Mouse (Mus musculus) neural tube, embryonic 11.5 days (tissue): Measurements from ENCODE around the gene Pax7. TPM values are rescaled to one million over a fixed set of nuclear protein-coding genes. Genes with fewer than 3 reads are reported as not detected.
A peak's percentile ranks its signal among the peaks of the same experiment; 100 is the strongest.

Source experiments
- ATAC-seq: fragments of 200-750 bp; cut with Nextera tagmentation; 2 replicates; pipeline ENCODE4 v1.8.0; 2017; ENCODE audit warnings: moderate number of reproducible peaks, mild to moderate bottlenecking, moderate TSS enrichment, moderate library complexity; ENCODE audit not compliant: insufficient read depth, low FRiP score, low TSS enrichment
- DNase-seq: peaks from one replicate; pipeline ENCODE4 v3.0.0-alpha.2; 2015; ENCODE audit warnings: low spot score
- H3K27ac ChIP-seq: fragments of 300-500 bp; sonication (generic); 2 replicates; pipeline ENCODE4 v1.5.1; 2014; ENCODE audit warnings: low read depth, mild to moderate bottlenecking, low read length
- H3K27me3 ChIP-seq: fragments of 300-500 bp; sonication (generic); 2 replicates; pipeline ENCODE4 v1.6.1; 2014; ENCODE audit warnings: mild to moderate bottlenecking, low read length, mixed read lengths; ENCODE audit not compliant: control insufficient read depth, insufficient read depth
- H3K36me3 ChIP-seq: fragments of 300-500 bp; sonication (generic); 2 replicates; pipeline ENCODE4 v1.6.1; 2014; ENCODE audit warnings: mild to moderate bottlenecking, low read length, moderate library complexity, mixed read lengths; ENCODE audit not compliant: control insufficient read depth, insufficient read depth
- H3K4me1 ChIP-seq: fragments of 300-500 bp; sonication (generic); 2 replicates; pipeline ENCODE4 v1.6.1; 2014; ENCODE audit warnings: low read length, mixed read lengths; ENCODE audit not compliant: control insufficient read depth, insufficient read depth
- H3K4me2 ChIP-seq: fragments of 300-500 bp; sonication (generic); 2 replicates; pipeline ENCODE4 v1.6.1; 2014; ENCODE audit warnings: low read depth, mild to moderate bottlenecking, moderate library complexity
- H3K4me3 ChIP-seq: fragments of 300-500 bp; sonication (generic); 2 replicates; pipeline ENCODE4 v1.5.1; 2014; ENCODE audit warnings: low read depth, low read length
- H3K9ac ChIP-seq: fragments of 300-500 bp; sonication (generic); 2 replicates; pipeline ENCODE4 v1.6.1; 2014; ENCODE audit warnings: mild to moderate bottlenecking, low read length
- H3K9me3 ChIP-seq: fragments of 300-500 bp; sonication (generic); 2 replicates; pipeline ENCODE4 v1.6.1; 2016; ENCODE audit warnings: low read length; ENCODE audit not compliant: control insufficient read depth
- WGBS: fragments of 180-500 bp; shearing (Covaris S2); extraction: QIAGEN DNeasy Blood & Tissue Kit; methylation state at CpG from one replicate; pipeline ENCODE4 v1.1.7; 2014; 5-methylcytosine and 5-hydroxymethylcytosine counted together
- polyA plus RNA-seq: library from polyadenylated mRNA; unstranded; fragments of >200 nt; fragmentation: Nextera tagmentation; extraction: Ambion mirVana; gene quantifications from 2 replicates; pipeline ENCODE4 v1.2.1, GENCODE M21; 2014

Pax7 gene
- polyA plus RNA-seq, 1 experiment from 2014 or later, result 3.8 TPM

- ATAC-seq (peak; percentile 11; the same call in 1 of the 2 replicates), DNase-seq (no peak)
- no peaks in the 10 kb centered on the region for H3K9me3 ChIP-seq
- H3K4me3 ChIP-seq, result no peak overlapping the region
- 25% methylated on average over 8 of the region's 8 CpGs for WGBS
- H3K36me3 ChIP-seq, result no peaks in the 10 kb centered on the region
- H3K4me1 ChIP-seq, result peaks cover 17% of the 10 kb centered on the region
- no peak overlapping the region for H3K27ac ChIP-seq
- H3K9ac ChIP-seq, result no peak overlapping the region; the same call in 1 of the 2 replicates
- H3K27me3 ChIP-seq, result no peaks in the 10 kb centered on the region
- H3K4me2 ChIP-seq, result no peak overlapping the region
Measured at GRCm38 (mm10) chr4:139791168-139791567, 42.2 kb downstream of the Pax7 start.

- no peak for DNase-seq
- Histone ChIP-seq H3K9me3 (no peaks in the 10 kb centered on the region), H3K9ac (no peak overlapping the region), H3K27ac (no peak overlapping the region), H3K27me3 (no peaks in the 10 kb centered on the region), H3K4me2 (no peak overlapping the region), H3K4me1 (peaks cover 17% of the 10 kb centered on the region), H3K4me3 (no peak overlapping the region), H3K36me3 (no peaks in the 10 kb centered on the region)
- ATAC-seq, result no peak
- WGBS, result 80% methylated on average over 7 of the region's 7 CpGs
Measured at GRCm38 (mm10) chr4:139789772-139790171, 43.6 kb downstream of the Pax7 start.

GRCm38 (mm10) chr4:139782926-139783467 is 50.3 kb downstream of the Pax7 start:
- no peak overlapping the region for H3K27ac ChIP-seq
- H3K9me3 ChIP-seq, result no peaks in the 10 kb centered on the region
- no peak for ATAC-seq
- H3K4me2 ChIP-seq, result no peak overlapping the region
- WGBS, result 56% methylated on average over 9 of the region's 9 CpGs
- no peak overlapping the region for H3K4me3 ChIP-seq
- no peak overlapping the region for H3K9ac ChIP-seq
- no peaks in the 10 kb centered on the region for H3K4me1 ChIP-seq
- no peaks in the 10 kb centered on the region for H3K36me3 ChIP-seq
- H3K27me3 ChIP-seq, result no peaks in the 10 kb centered on the region
- DNase-seq, result no peak

GRCm38 (mm10) chr4:139771125-139771631 is 62.1 kb downstream of the Pax7 start:
- peak overlapping the region; percentile 1; the same call in 1 of the 2 replicates for H3K27ac ChIP-seq
- no peak overlapping the region; the same call in 1 of the 2 replicates for H3K9ac ChIP-seq
- DNase-seq (peak; percentile 46), ATAC-seq (peak; percentile 23; the same call in 1 of the 2 replicates)
- H3K9me3 ChIP-seq, result no peaks in the 10 kb centered on the region
- H3K4me3 ChIP-seq, result no peak overlapping the region
- peaks cover 31% of the 10 kb centered on the region for H3K4me1 ChIP-seq
- 9% methylated on average over 9 of the region's 9 CpGs for WGBS
- 0 out of 2 replicates have a peak, but pooled peaks cover 2% of the 10 kb centered on the region for H3K27me3 ChIP-seq
- H3K4me2 ChIP-seq, result no peak overlapping the region
- no peaks in the 10 kb centered on the region for H3K36me3 ChIP-seq

- WGBS, result 31% methylated on average over 5 of the region's 5 CpGs
- Histone ChIP-seq H3K27ac (no peak overlapping the region), H3K4me1 (peaks cover 38% of the 10 kb centered on the region), H3K4me2 (no peak overlapping the region), H3K9me3 (no peaks in the 10 kb centered on the region), H3K9ac (no peak overlapping the region), H3K36me3 (no peaks in the 10 kb centered on the region), H3K27me3 (0 out of 2 replicates have a peak, but pooled peaks cover 4% of the 10 kb centered on the region), H3K4me3 (no peak overlapping the region)
- ATAC-seq (no peak), DNase-seq (no peak)
Measured at GRCm38 (mm10) chr4:139767823-139768222, 65.5 kb downstream of the Pax7 start.

- H3K9me3 ChIP-seq, result no peaks in the 10 kb centered on the region
- peaks cover 43% of the 10 kb centered on the region for H3K4me1 ChIP-seq
- H3K4me3 ChIP-seq, result no peak overlapping the region
- H3K9ac ChIP-seq, result no peak overlapping the region
- WGBS, result 6% methylated on average over 18 of the region's 18 CpGs
- H3K36me3 ChIP-seq, result no peaks in the 10 kb centered on the region
- no peak overlapping the region for H3K27ac ChIP-seq
- H3K4me2 ChIP-seq, result no peak overlapping the region; the same call in 1 of the 2 replicates
- no peak for DNase-seq
- no peak for ATAC-seq
- H3K27me3 ChIP-seq, result 0 out of 2 replicates have a peak, but pooled peaks cover 4% of the 10 kb centered on the region
Measured at GRCm38 (mm10) chr4:139767115-139767718, 66.1 kb downstream of the Pax7 start.

- Histone ChIP-seq H3K4me1 (peaks cover 20% of the 10 kb centered on the region), H3K9me3 (no peaks in the 10 kb centered on the region), H3K9ac (no peak overlapping the region), H3K4me3 (no peak overlapping the region), H3K36me3 (no peaks in the 10 kb centered on the region), H3K27me3 (0 out of 2 replicates have a peak, but pooled peaks cover 4% of the 10 kb centered on the region), H3K27ac (no peak overlapping the region), H3K4me2 (no peak overlapping the region)
- WGBS, result 27% methylated on average over 13 of the region's 13 CpGs
- DNase-seq, result no peak
- ATAC-seq, result no peak
Measured at GRCm38 (mm10) chr4:139761911-139762310, 71.4 kb downstream of the Pax7 start.

GRCm38 (mm10) chr4:139760736-139761135 is 72.6 kb downstream of the Pax7 start:
- Histone ChIP-seq H3K4me1 (peaks cover 16% of the 10 kb centered on the region), H3K27me3 (0 out of 2 replicates have a peak, but pooled peaks cover 2% of the 10 kb centered on the region), H3K9me3 (no peaks in the 10 kb centered on the region), H3K27ac (no peak overlapping the region), H3K4me2 (no peak overlapping the region), H3K9ac (no peak overlapping the region), H3K4me3 (no peak overlapping the region), H3K36me3 (no peaks in the 10 kb centered on the region)
- DNase-seq (no peak), ATAC-seq (no peak)
- 63% methylated on average over 11 of the region's 11 CpGs for WGBS
